Mouse (Mus musculus) CH12.LX (cell line): ENCODE results near the gene Galnt6. TPM values are rescaled to one million over a fixed set of nuclear protein-coding genes. Genes with fewer than 3 reads are reported as not detected.

Source experiments
- DNase-seq: peaks from one replicate; pipeline ENCODE4 v3.0.0-alpha.2; 2013; ENCODE audit errors: extremely low read depth
- H3K27ac ChIP-seq: 2 replicates; pipeline ENCODE4 v1.5.1; 2012; ENCODE audit warnings: low read depth, mild to moderate bottlenecking, control low read depth, moderate library complexity; ENCODE audit not compliant: insufficient read depth
- H3K27me3 ChIP-seq: replicated peaks from 2 replicates; pipeline ENCODE3; 2012; ENCODE audit warnings: inconsistent platforms
- H3K36me3 ChIP-seq, 2 experiments: replicated peaks in 1 of 2; 2 replicates each; pipeline versions ENCODE3 to v1.6.1; 2012; ENCODE audit warnings: inconsistent platforms in 1 of 2, low read length in 1 of 2, mild to moderate bottlenecking in 1 of 2, mixed read lengths in 1 of 2, moderate library complexity in 1 of 2; ENCODE audit not compliant: control insufficient read depth in 1 of 2, insufficient read depth in 1 of 2
- H3K4me1 ChIP-seq, 2 experiments: 2 replicates each; pipeline ENCODE4 v1.6.1; 2012; ENCODE audit warnings: inconsistent platforms in 1 of 2, moderate library complexity in 1 of 2; ENCODE audit not compliant: insufficient read depth in 2 of 2, control insufficient read depth in 1 of 2
- H3K4me2 ChIP-seq: 2 replicates; pipeline ENCODE4 v1.6.1; 2012; ENCODE audit warnings: low read depth, mild to moderate bottlenecking, control low read depth; ENCODE audit not compliant: poor library complexity, insufficient read depth, severe bottlenecking
- H3K4me3 ChIP-seq, 3 experiments: fragments of 150-350 bp in 1 of 3; sonication (generic) in 1 of 3; replicated peaks in 1 of 3; 2 replicates each; pipeline versions ENCODE3 to v1.5.1; 2011 to 2012; ENCODE audit warnings: low read depth in 2 of 3, low read length in 2 of 3, mild to moderate bottlenecking in 2 of 3, moderate library complexity in 2 of 3, control low read depth in 1 of 3, improper control_type of control experiment in 1 of 3, inconsistent platforms in 1 of 3, mixed read lengths in 1 of 3; ENCODE audit not compliant: poor library complexity in 1 of 3
- H3K79me2 ChIP-seq: replicated peaks from 2 replicates; pipeline ENCODE4 v1.6.1; 2012; ENCODE audit warnings: mild to moderate bottlenecking, moderate library complexity; ENCODE audit not compliant: control insufficient read depth, poor library complexity, insufficient read depth, severe bottlenecking; ENCODE audit errors: extremely low read depth
- H3K9ac ChIP-seq: 2 replicates; pipeline ENCODE4 v1.6.1; 2012; ENCODE audit warnings: low read depth, mild to moderate bottlenecking, control low read depth, moderate library complexity; ENCODE audit not compliant: insufficient read depth
- H3K9me3 ChIP-seq: replicated peaks from 2 replicates; pipeline ENCODE3; 2012; ENCODE audit warnings: low read length, inconsistent platforms, mixed read lengths
- CHD1 ChIP-seq: IDR thresholded peaks from 2 replicates; pipeline ENCODE4 v1.6.1; 2012; ENCODE audit warnings: low read depth, low read length, improper control_type of control experiment, inconsistent platforms
- CTCF ChIP-seq, 2 experiments: IDR thresholded peaks in 1 of 2; conservative IDR thresholded peaks in 1 of 2; 2 replicates each; pipeline ENCODE4 v1.5.1; 2011 to 2012; ENCODE audit warnings: low read depth in 2 of 2, low read length in 2 of 2, improper control_type of control experiment in 1 of 2, inconsistent platforms in 1 of 2, mild to moderate bottlenecking in 1 of 2, moderate library complexity in 1 of 2
- E2F4 ChIP-seq: IDR thresholded peaks from 2 replicates; pipeline ENCODE4 v1.6.1; 2011; ENCODE audit warnings: low read depth, low read length, improper control_type of control experiment; ENCODE audit not compliant: insufficient replicate concordance
- IRF4 ChIP-seq: IDR thresholded peaks from 2 replicates; pipeline ENCODE4 v1.6.1; 2014; ENCODE audit warnings: low read depth, mild to moderate bottlenecking, inconsistent platforms, low read length, improper control_type of control experiment
- JUND ChIP-seq: conservative IDR thresholded peaks from 2 replicates; pipeline ENCODE4 v1.6.1; 2011; ENCODE audit warnings: low read depth, low read length, improper control_type of control experiment
- KAT2A ChIP-seq: IDR thresholded peaks from 2 replicates; pipeline ENCODE4 v1.6.1; 2012; ENCODE audit warnings: low read length, improper control_type of control experiment, inconsistent platforms; ENCODE audit not compliant: insufficient replicate concordance
- MAZ ChIP-seq: IDR thresholded peaks from 2 replicates; pipeline ENCODE4 v1.6.1; 2012; ENCODE audit warnings: low read depth, mild to moderate bottlenecking, inconsistent platforms, low read length, improper control_type of control experiment, moderate library complexity
- MEF2A ChIP-seq: IDR thresholded peaks from 2 replicates; pipeline ENCODE4 v1.6.1; 2014; ENCODE audit warnings: low read depth, mild to moderate bottlenecking, inconsistent platforms, low read length, improper control_type of control experiment, borderline replicate concordance
- MXI1 ChIP-seq: IDR thresholded peaks from 2 replicates; pipeline ENCODE4 v1.6.1; 2011; ENCODE audit warnings: mild to moderate bottlenecking, low read depth, low read length, improper control_type of control experiment
- MYC ChIP-seq: IDR thresholded peaks from 2 replicates; pipeline ENCODE4 v1.6.1; 2011; ENCODE audit warnings: low read depth, mild to moderate bottlenecking, improper control_type of control experiment, low read length
- NELFE ChIP-seq: IDR thresholded peaks from 2 replicates; pipeline ENCODE4 v1.6.1; 2011; ENCODE audit warnings: low read depth, low read length, improper control_type of control experiment
- POLR2AphosphoS2 ChIP-seq: IDR thresholded peaks from 2 replicates; pipeline ENCODE4 v1.6.1; 2011; ENCODE audit warnings: low read depth, low read length, improper control_type of control experiment
- RAD21 ChIP-seq: IDR thresholded peaks from 2 replicates; pipeline ENCODE4 v1.6.1; 2011; ENCODE audit warnings: low read depth, mild to moderate bottlenecking, low read length, improper control_type of control experiment, moderate library complexity
- RCOR1 ChIP-seq: conservative IDR thresholded peaks from 2 replicates; pipeline ENCODE4 v1.6.1; 2012; ENCODE audit warnings: low read depth, mild to moderate bottlenecking, inconsistent platforms, low read length, improper control_type of control experiment
- USF2 ChIP-seq: conservative IDR thresholded peaks from 2 replicates; pipeline ENCODE4 v1.6.1; 2011; ENCODE audit warnings: low read depth, low read length, improper control_type of control experiment
- ZC3H11A ChIP-seq: IDR thresholded peaks from 2 replicates; pipeline ENCODE4 v1.6.1; 2012; ENCODE audit warnings: low read depth, mild to moderate bottlenecking, inconsistent platforms, low read length, improper control_type of control experiment
- ZNF384 ChIP-seq: IDR thresholded peaks from 2 replicates; pipeline ENCODE4 v1.6.1; 2012; ENCODE audit warnings: low read depth, low read length, improper control_type of control experiment, inconsistent platforms
- dilution Hi-C: fragments of 300-500 bp; cut with MboI; formaldehyde crosslinking; loops from 2 replicates; pipeline ENCODE4 v1.14.3; 2020; ENCODE audit warnings: low sequenced_read_pairs; ENCODE audit not compliant: extremely low pct_unique_long_range_greater_than_20kb, extremely low pct_ligation_motif_present
- in situ Hi-C: fragments of 300-500 bp; cut with MboI; formaldehyde crosslinking; loops from 3 replicates; pipeline ENCODE4 v1.14.3; 2019; ENCODE audit warnings: low sequenced_read_pairs, low pct_ligation_motif_present, low pct_unique_long_range_greater_than_20kb, mixed read lengths
- polyA plus RNA-seq: library from polyadenylated mRNA; unstranded; fragments of >175 nt; gene quantifications from 2 replicates; pipeline ENCODE4 v1.2.1, GENCODE M21; 2012; ENCODE audit warnings: low read depth; ENCODE audit not compliant: insufficient read length
- total RNA-seq, 2 experiments: library from RNA; depleted of rRNA; stranded (reverse); fragments of 300-350 nt in 1 of 2; fragments of >200 nt in 1 of 2; gene quantifications; 2 replicates each; pipeline ENCODE4 v1.2.3; 2012 to 2014

Gene Galnt6
- total and polyA plus RNA-seq, 3 experiments = 0.58 to 5.0 (median 2.0) TPM

GRCm38 (mm10) chr15:100743238-100743637, 14.1 kb upstream of the Galnt6 start:
- in situ Hi-C loops = no loop called here
- dilution Hi-C loops = no loop called here
- no peaks in the 10 kb centered on the region for H3K36me3 ChIP-seq

GRCm38 (mm10) chr15:100739442-100739841, 10.3 kb upstream of the Galnt6 start:
- dilution Hi-C loops (no loop called here), in situ Hi-C loops (no loop called here)
- Histone ChIP-seq H3K27ac (no peak overlapping the region), H3K27me3 (peaks cover 6% of the 10 kb centered on the region), H3K4me3 (no peak overlapping the region), H3K4me2 (no peak overlapping the region), H3K36me3 (no peaks in the 10 kb centered on the region), H3K9me3 (no peaks in the 10 kb centered on the region), H3K9ac (no peak overlapping the region), H3K79me2 (no peaks in the 10 kb centered on the region), H3K4me1 (peaks cover 14 to 34% of the 10 kb centered on the region in 2 experiments)
- DNase-seq = no peak
- TF ChIP-seq E2F4 = no peak
- TF ChIP-seq ZNF384 = no peak
- no peak for TF ChIP-seq MXI1
- TF ChIP-seq RAD21 = no peak
- no peak for TF ChIP-seq JUND
- no peak for TF ChIP-seq MEF2A
- TF ChIP-seq KAT2A = no peak
- no peak for TF ChIP-seq CTCF (conservative IDR thresholded peaks at IDR 0.05 in 1 of 2, IDR thresholded peaks at IDR 0.05 in 1 of 2; ENCODE audit: low read depth in 2 of 2, low read length in 2 of 2)
- TF ChIP-seq NELFE = no peak
- TF ChIP-seq IRF4 = no peak

More at GRCm38 (mm10) chr15:100743238-100743637, 14.1 kb upstream of the Galnt6 start:
- Histone ChIP-seq H3K27me3 (peaks cover 13% of the 10 kb centered on the region), H3K4me2 (no peak overlapping the region), H3K4me1 (peaks cover 7 to 11% of the 10 kb centered on the region in 2 experiments), H3K79me2 (no peaks in the 10 kb centered on the region), H3K9ac (no peak overlapping the region), H3K9me3 (no peaks in the 10 kb centered on the region), H3K27ac (no peak overlapping the region), H3K4me3 (no peak overlapping the region)
- TF ChIP-seq MYC (no peak), USF2 (no peak), MXI1 (no peak), MAZ (no peak), POLR2AphosphoS2 (no peak), MEF2A (no peak)
- DNase-seq = no peak

GRCm38 (mm10) chr15:100738351-100738781, 9.2 kb upstream of the Galnt6 start:
- Histone ChIP-seq H3K4me3 (no peak overlapping the region), H3K9me3 (no peaks in the 10 kb centered on the region), H3K9ac (no peak overlapping the region), H3K27me3 (peaks cover 6% of the 10 kb centered on the region), H3K4me2 (no peak overlapping the region), H3K27ac (no peak overlapping the region), H3K79me2 (no peaks in the 10 kb centered on the region), H3K4me1 (peaks cover 14 to 35% of the 10 kb centered on the region in 2 experiments), H3K36me3 (no peaks in the 10 kb centered on the region)
- TF ChIP-seq IRF4 = no peak
- TF ChIP-seq CHD1 = no peak
- no peak for TF ChIP-seq POLR2AphosphoS2
- TF ChIP-seq USF2 = no peak
- no peak for TF ChIP-seq MYC
- no peak for TF ChIP-seq ZC3H11A
- no peak for TF ChIP-seq ZNF384
- no peak for TF ChIP-seq RCOR1
- TF ChIP-seq JUND = no peak
- TF ChIP-seq KAT2A = no peak
- dilution Hi-C loops (no loop called here), in situ Hi-C loops (no loop called here)
- DNase-seq = no peak
